Mouse (Mus musculus) cerebellum, postnatal 36 days (tissue): ENCODE results near the gene Clca3a2.
"Not testable (repeated sequence)": the region's sequence is repeated elsewhere in the genome, so short reads cannot be mapped to it uniquely, and the experiment has no call there.

Experiments
- DNase-seq, 2 experiments: peaks; one replicate each; pipeline ENCODE4 v3.0.0; 2021 to 2022; ENCODE audit warnings: mixed read lengths in 2 of 2

Gene Clca3a2

DNA sequence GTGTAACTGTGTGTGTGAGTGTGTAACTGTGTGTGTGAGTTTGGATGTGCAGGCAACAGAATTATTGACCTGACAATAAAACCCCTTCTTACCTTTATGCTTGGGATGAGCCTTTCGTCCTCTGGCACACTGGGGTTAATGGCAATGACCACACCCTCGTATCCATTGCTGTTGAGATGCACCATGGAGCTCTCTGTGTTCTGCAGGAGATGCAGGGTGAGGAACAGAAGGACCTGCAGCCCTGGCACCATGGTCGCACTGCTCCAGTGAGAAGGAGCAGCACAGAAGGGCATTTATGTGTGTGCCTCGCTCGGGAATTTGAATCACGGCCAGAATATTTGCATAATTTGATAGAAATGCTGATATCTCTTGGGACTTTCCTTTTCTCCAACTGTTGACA, at the start of gene Clca3a2:
Clca3a2 (minus strand) TSS at position 276 of the 400 bp plus-strand sequence.
- not testable (repeated sequence) for DNase-seq

GRCm38 (mm10) chr3:144849584-144849983, 30.3 kb upstream of the Clca3a2 start:
- DNase-seq = no peak

GRCm38 (mm10) chr3:144849014-144849556, 29.8 kb upstream of the Clca3a2 start, which contains the start of gene Clca3b:
Gene Clca3b (minus strand): TSS chr3:144849357.
- DNase-seq = not testable (repeated sequence)

DNA sequence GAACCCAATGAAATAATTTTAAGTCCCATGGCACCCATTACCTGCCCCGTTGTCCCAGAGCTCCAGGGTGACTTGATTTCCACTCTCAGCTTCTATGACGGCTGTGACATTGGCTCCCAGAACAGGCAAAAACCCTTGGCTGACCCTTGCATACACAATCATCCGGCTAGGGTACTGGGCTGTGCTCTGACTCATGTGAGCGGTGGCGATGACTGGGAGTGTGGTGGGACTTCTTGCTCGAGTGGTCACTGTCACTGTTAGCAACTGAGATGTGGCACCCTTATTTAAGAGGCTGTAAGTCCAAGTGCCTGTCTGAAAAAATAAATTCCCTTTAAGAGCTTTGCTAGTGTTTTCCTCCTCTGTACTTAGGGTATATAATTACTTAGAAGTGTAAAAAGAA, 8.0 kb upstream of the Clca3a2 start:
- DNase-seq = no peak

DNA sequence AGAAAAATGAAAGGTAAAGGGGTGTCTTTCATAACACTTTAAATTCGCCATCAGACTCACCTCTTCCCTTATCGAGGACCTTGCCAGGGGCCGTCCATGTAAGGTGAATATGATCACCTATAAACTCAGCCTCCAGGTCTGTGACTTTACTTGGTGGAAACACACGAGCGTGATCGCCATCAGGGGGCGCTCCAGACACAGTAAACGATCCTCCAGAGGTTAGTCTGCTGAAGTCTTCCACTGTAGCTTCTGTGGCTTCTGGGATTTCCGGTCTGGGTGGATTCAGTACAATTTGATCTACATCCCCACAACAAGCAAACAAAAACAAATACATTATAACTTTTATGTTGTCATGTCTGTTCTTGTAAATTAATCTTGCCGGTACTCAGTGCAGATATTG, 5.9 kb upstream of the Clca3a2 start:
- DNase-seq = peak; percentile 66

DNA sequence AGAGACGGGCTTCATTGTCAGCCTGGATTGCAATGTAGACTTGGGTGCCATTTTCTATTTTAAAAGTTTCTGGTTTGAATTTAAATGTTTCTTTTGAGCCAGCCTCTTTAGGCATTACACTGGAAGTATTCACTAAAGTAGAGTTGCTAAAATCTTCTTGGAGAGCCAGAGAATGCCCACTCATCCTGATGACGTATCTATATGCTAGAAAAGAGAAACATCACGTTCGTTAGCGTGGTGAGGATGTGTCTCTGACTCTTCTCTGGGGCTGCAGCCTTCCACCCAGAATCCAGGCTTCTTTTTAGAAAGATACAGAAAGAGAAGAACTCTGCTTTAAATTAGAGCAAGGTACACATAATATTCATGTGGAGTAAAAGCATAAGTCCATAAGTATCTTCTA, 4.0 kb upstream of the Clca3a2 start:
- DNase-seq = no peak

GRCm38 (mm10) chr3:144820632-144821031, 1.3 kb upstream of the Clca3a2 start:
- DNase-seq = no peak

DNA sequence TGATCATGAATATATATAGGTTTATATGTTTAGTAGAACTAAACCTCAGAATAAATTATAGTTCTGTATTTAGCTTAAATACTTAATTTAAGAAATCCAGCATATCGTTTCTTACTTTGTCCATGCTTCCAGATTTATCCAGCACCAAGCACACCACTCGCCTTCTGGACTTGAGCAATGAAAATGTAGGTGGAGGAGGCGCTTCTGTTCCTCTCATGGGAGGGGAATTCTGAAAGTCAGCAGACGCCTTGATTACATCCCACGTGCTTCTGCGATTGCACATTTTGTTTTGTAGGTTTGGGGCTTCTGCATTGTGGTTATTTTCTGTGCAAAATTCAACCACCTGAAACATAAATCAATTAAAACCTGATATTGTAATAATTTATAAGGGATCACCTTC, 6.0 kb downstream of the Clca3a2 start:
- not testable (repeated sequence) for DNase-seq

GRCm38 (mm10) chr3:144811821-144812220, 7.5 kb downstream of the Clca3a2 start:
- no peak for DNase-seq

DNA sequence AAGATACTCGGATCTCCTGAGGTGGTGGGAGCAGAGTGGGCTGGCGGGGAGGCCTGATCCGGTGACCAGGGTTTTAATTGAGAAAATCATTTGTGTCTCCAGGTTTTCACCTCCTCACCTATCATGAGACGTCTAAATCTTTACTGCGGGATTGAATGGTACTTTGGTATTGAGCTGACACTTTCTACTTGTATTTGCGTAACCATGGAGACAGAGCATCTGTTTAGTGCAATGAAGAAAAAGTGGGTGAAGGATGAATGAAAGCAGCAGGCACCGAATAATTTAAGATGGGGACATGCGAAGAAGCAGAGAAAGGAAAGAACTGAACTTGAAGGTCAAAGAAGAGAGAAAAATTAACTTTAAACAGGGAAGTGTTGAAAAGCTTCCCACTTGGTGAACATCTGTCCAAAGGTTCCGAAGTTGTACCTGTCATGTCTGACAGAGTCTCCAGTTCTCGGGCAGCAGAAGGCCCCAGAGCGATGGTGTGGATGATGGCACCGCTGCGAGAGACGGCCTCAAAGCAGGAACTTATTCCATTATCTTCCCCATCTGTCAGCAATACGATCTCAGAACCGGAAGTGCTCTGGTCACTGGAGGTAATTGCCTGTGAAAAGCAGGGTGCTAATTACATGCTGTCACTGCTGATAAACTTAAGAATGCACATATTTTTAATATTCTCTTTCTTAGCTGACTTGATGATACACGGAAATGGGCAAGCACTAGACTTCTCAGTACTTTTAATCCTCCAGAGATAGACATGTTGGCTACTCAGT, 11.0 kb downstream of the Clca3a2 start:
- not testable (repeated sequence) for DNase-seq

- DNase-seq = not testable (repeated sequence)
Observed at GRCm38 (mm10) chr3:144806626-144807025, 12.7 kb downstream of the Clca3a2 start.

DNA sequence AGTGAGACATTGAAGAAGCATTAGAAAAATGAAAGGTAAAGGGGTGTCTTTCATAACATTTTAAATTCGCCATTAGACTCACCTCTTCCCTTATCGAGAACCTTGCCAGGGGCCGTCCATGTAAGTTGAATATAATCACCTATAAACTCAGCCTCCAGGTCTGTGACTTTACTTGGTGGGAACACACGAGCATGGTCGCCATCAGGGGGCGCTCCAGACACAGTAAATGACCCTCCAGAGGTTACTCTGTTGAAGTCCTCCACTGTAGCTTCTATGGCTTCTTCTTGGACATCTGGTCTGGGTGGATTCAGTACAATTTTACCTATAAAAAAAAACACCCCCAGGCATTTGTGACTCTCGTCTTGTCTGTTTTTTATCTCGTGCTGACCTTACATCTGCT, 17.4 kb downstream of the Clca3a2 start:
- no peak for DNase-seq

DNA sequence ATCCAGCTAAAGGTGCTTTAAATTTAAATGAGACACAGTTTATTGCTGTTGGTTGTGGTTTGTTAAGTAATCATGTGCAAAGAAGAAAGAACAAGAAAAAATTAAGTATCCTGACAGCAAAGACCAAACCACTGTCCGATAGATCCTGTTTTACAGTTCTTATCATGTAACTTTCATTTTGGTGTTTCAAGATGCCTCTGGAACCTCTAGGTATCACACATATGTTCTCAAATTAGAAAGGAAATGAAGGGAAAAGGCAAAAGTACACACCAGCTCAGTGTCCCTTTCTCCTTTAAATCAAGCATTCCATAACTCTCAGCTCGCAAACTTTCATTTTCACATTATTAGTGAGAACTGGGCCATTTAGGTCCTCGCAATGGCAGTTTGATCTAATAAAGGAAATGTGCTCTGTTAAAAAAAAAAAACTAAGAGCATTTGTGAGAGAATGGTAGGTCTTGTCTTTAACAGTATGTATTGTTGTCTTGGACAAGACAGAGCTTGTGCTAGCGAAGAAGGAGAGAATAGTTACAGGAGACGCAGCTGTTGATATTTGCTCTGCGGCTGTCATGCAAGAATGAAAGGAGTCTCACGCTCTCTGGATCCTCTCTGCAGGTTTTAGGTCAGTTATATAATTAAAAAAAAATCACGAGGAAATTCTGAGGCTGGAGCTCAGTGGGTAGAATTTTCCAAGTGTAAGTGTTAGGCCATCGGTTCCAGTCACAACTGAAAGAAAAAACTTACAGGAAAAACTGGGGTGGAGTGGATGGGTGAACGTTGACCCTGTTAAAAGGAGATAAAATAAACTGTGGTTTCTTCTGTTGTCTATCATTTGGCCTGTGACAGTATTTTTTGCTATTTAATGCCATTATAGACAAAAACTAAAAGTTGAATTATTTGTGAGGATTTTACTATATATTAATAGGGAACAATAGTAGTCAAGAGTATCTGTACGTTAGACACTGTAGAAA, 33.8 kb downstream of the Clca3a2 start:
- DNase-seq = no peak

DNA sequence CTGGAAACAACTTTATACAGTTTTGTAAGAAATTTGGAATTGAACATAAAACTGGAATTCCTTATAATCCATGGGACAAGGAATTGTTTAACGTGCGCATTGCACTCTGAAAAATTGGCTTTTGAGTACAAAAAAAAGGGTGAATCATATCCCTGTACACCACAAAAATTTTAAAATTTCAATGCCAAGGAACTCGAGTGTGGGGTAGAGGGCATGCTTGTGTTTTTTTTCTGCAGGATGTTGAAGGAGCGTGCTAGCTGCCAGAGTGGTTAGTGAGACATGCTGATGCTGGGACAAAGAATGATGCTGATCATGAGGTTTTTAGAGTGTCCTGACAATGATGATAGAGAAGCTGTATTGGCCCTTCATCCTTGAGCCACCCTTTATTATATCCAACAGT, 54.1 kb downstream of the Clca3a2 start:
- no peak for DNase-seq

- no peak for DNase-seq
Observed at GRCm38 (mm10) chr3:144761454-144761853, 57.8 kb downstream of the Clca3a2 start.

DNA sequence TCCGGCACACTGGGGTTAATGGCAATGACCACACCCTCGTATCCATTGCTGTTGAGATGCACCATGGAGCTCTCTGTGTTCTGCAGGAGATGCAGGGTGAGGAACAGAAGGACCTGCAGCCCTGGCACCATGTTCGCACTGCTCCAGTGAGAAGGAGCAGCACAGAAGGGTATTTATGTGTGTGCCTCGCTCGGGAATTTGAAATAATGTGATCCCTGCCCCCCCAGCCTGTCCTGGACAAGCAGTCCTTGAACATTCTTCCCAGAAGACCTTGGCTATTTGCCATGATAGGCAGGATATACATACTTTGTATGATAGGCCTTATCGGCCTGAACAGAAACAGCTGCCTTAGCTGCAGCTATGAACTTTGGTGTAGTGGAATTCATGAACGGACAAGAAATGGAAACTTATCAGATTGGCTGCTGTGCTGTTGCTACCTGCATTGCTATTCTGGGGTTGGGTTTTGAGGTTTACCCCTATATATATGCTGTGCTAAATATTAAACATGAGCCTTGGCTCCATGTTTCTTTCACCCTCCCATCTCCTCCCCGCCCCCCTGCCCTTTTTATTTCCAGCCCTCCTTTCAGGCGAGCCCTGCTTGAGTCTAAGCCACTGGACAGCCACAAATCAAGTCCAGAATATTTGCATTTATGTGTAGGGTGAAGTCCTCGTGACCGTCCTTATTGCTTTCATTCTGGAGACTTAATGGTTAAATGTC, 58.5 kb downstream of the Clca3a2 start, which contains the start of gene Clca3a1:
Clca3a1 (minus strand) TSS at position 386 of the 718 bp plus-strand sequence.
- no peak for DNase-seq

- no peak for DNase-seq
Observed at GRCm38 (mm10) chr3:144759719-144760118, 59.6 kb downstream of the Clca3a2 start.

GRCm38 (mm10) chr3:144756103-144756502, 63.2 kb downstream of the Clca3a2 start:
- not testable (repeated sequence) for DNase-seq

DNA sequence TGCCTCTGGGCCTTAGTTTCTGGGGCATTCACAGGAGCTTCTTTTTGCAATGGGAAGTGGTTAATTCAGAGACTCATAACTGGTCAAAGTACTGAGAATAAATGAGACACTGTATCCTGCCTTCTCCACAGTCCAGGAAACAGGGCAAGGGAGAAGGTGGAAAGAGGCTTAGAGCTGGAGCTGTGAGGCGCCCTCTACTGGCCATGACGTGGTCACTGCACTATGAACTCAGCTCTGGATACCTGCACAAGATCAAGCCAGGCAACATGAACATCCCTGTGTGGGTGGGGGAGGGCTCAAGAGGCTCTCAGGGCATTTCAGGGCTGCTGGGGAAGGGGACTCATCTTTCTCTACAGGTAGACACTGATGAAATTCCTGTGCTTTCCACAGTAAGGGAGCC, 66.2 kb downstream of the Clca3a2 start:
- no peak for DNase-seq

GRCm38 (mm10) chr3:144749062-144749963, 70.0 kb downstream of the Clca3a2 start:
- DNase-seq = not testable (repeated sequence)

- not testable (repeated sequence) for DNase-seq
Observed at GRCm38 (mm10) chr3:144747706-144748105, 71.6 kb downstream of the Clca3a2 start.
